Mouse (Mus musculus) heart, embryonic 10.5 days (tissue): ENCODE data around the gene Rdh1. TPM values are rescaled to one million over a fixed set of nuclear protein-coding genes. Genes with fewer than 3 reads are reported as not detected.
"Not testable (repeated sequence)": the region's sequence is repeated elsewhere in the genome, so short reads cannot be mapped to it uniquely, and the experiment has no call there.

Source experiments
- DNase-seq: peaks from one replicate; pipeline ENCODE4 v3.0.0-alpha.2; 2017; ENCODE audit warnings: low spot score
- H3K27ac ChIP-seq: fragments of 300-500 bp; sonication (generic); 2 replicates; pipeline ENCODE4 v1.5.1; 2016; ENCODE audit warnings: mild to moderate bottlenecking
- H3K27me3 ChIP-seq: fragments of 300-500 bp; sonication (generic); 2 replicates; pipeline ENCODE4 v1.6.1; 2016; ENCODE audit warnings: mild to moderate bottlenecking; ENCODE audit not compliant: poor library complexity, insufficient read depth, severe bottlenecking
- H3K36me3 ChIP-seq: fragments of 300-500 bp; sonication (generic); 2 replicates; pipeline ENCODE4 v1.6.1; 2016; ENCODE audit warnings: mild to moderate bottlenecking, moderate library complexity
- H3K4me1 ChIP-seq: fragments of 300-500 bp; sonication (generic); 2 replicates; pipeline ENCODE4 v1.6.1; 2016; ENCODE audit warnings: mild to moderate bottlenecking
- H3K4me3 ChIP-seq: fragments of 300-500 bp; sonication (generic); 2 replicates; pipeline ENCODE4 v1.5.1; 2016; ENCODE audit warnings: mild to moderate bottlenecking, moderate library complexity
- H3K9me3 ChIP-seq: fragments of 300-500 bp; sonication (generic); 2 replicates; pipeline ENCODE4 v1.6.1; 2016; ENCODE audit warnings: mild to moderate bottlenecking, moderate library complexity
- WGBS: fragments of 180-500 bp; shearing (Covaris S2); methylation state at CpG from one replicate; pipeline ENCODE4 v1.1.7; 2016; 5-methylcytosine and 5-hydroxymethylcytosine counted together
- polyA plus RNA-seq: library from polyadenylated mRNA; unstranded; fragments of >200 nt; fragmentation: Nextera tagmentation; extraction: Ambion mirVana; gene quantifications from 2 replicates; pipeline ENCODE4 v1.2.1, GENCODE M21; 2016

Rdh1 gene
- polyA plus RNA-seq, 1 experiment from 2014 or later, result 0.13 TPM

DNA sequence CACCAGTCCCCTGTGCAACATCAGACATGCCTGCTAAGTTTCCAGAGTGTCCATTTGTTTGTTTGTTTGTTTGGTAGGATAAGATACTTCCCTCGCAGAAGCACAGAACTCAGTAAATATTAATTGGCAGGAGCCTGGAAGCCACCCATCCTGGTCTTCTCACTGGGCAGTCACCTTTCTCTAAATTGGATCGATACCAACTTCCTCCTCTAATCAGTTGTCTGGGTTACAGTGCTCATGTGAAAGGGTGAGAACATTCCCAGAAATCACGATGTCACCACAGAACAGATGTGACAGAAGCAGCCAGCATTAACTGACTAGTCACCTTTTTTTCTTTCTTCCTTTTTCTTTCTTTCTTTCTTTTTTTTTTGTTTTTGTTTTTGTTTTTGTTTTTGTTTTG, 4.3 kb upstream of the Rdh1 start:
- 60% methylated on average over 3 of the region's 3 CpGs for WGBS
- no peak overlapping the region for H3K27ac ChIP-seq
- H3K36me3 ChIP-seq, result 0 out of 2 replicates have a peak, but pooled peaks cover 4% of the 10 kb centered on the region
- no peak overlapping the region for H3K4me3 ChIP-seq
- DNase-seq, result no peak
- no peaks in the 10 kb centered on the region for H3K9me3 ChIP-seq
- peaks cover 14% of the 10 kb centered on the region for H3K4me1 ChIP-seq
- no peaks in the 10 kb centered on the region for H3K27me3 ChIP-seq

DNA sequence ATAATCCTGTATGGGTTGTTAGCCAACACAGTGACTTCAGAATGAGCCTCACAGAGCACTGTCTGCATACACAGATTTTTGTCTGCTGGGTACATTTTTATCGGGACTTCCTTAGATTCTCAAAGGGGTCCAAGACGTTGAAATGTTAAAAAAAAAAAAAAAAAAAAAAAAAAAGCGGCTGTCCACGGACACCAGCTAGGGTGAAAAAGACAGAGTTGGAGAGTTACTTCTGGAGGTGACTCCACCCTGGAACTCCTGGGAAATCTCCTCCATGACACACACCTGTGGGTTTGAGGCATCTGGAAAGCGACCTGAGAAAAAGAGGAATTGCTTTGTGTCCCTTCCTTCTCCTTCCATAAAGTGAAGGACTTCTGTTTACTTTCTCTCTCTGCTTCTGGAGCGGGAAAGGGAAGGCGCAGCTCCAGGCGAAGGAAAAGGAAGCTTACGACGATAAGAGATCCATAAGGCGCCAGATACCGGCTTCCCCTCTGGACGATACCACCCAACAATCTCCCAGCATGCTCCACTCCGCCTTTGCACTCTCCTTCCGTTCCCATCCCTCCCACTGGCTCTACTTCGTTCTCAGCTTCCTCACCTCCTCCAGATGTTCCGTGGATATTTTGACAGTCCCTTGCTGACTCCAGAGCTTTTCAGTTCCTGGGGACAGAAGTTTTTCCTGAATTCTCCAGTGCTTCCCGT, 3.6 kb upstream of the Rdh1 start:
- peaks cover 9% of the 10 kb centered on the region for H3K4me1 ChIP-seq
- H3K27ac ChIP-seq, result peak overlapping the region; percentile 56
- H3K27me3 ChIP-seq, result no peaks in the 10 kb centered on the region
- H3K4me3 ChIP-seq, result peak overlapping the region; percentile 47
- WGBS, result 27% methylated on average over 18 of the region's 18 CpGs
- no peaks in the 10 kb centered on the region for H3K36me3 ChIP-seq
- no peak for DNase-seq
- no peaks in the 10 kb centered on the region for H3K9me3 ChIP-seq

GRCm38 (mm10) chr10:127762926-127763325, 3.4 kb downstream of the Rdh1 start:
- H3K4me3 ChIP-seq, H3K4me1 ChIP-seq, H3K9me3 ChIP-seq, H3K36me3 ChIP-seq, H3K27me3 ChIP-seq, H3K27ac ChIP-seq: not testable (repeated sequence)
- peak; percentile 56 for DNase-seq
- 75% methylated on average over 10 of the region's 10 CpGs for WGBS

DNA sequence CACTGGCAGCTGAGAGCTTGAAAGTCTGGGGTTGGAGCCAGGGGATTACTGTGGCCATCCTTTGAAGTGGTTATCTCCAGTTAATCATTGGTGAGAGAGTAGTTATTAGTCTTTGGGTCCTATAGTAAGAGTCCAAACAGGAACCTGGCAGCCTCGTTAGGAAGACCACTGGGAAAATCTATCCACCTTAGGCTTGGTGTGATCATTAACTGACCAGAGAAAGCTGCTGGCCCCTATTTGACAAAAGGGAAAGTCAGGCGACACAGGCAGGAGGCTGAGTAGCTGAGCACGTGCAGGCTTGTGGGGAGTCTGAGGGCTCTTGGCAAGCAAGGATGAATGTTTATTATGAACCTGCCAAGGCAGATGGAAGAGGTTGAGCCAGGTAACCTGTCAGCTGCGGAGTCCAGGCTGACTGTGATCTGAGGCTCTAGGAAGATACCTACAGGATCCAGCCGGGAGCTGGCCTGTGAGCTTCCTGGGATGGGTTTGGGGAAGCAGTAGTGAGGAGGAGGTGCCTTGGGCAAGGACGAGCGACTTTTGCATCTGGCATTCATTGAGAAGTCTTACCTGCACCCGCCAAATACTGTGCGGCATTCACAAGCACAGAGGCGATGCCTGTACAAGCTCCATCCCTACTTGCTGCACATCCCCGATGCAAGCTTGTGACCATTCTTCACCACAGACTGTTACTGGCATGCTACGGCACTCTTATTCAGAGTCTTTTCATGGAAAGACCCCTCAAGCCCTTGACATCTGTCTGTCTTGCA, 4.6 kb downstream of the Rdh1 start:
- Histone ChIP-seq H3K9me3 (no peaks in the 10 kb centered on the region), H3K36me3 (no peaks in the 10 kb centered on the region), H3K4me1 (no peaks in the 10 kb centered on the region), H3K27ac (no peak overlapping the region), H3K27me3 (no peaks in the 10 kb centered on the region), H3K4me3 (no peak overlapping the region)
- 66% methylated on average over 12 of the region's 12 CpGs for WGBS
- peak; percentile 54 for DNase-seq

DNA sequence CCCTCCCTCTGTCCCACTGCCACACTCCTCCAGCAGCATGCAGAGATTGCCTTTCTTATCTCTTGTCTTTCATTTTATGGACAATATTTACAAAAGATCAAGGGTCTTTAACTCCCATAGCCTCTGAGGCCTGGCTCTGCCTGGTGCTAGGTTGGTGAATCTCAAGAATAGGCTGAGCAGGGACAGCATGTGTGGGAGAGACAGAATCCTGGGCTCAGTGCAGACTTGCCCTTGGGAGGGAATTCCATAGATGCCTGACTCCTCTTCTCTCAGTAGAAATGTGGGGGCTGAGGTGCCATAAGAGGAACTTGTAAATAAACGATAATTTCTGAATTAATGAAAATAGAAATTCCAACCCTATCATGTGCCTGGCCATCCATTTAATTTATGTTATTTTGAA, 7.0 kb downstream of the Rdh1 start:
- 59% methylated on average over 1 of the region's 1 CpGs for WGBS
- H3K36me3 ChIP-seq, result no peaks in the 10 kb centered on the region

DNA sequence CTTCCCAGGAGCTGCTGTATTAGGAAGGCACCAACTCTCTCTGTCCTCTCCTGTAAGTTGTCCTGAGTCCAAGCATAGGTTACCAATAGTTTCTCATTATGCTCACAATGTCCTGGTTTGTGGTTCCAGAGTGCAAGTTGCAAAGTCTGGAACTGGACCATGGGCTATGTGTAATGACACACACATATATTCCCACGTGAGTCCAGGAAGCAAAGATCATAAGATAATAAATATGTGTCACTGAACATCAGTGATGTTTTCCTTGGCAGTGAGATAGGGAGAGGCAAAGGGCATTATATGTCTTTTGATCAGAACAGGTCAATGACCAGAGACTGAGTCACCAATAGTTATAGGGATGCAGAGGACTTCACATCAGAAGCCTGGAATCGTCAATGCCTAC, 16.5 kb downstream of the Rdh1 start, which contains the start of gene Rdh9:
Rdh9 (plus strand) TSS at position 376 of the 400 bp plus-strand sequence.
- no peak within 1 kb of the TSS for H3K27ac ChIP-seq
- no peaks in the 10 kb centered on the region for H3K36me3 ChIP-seq
- DNase-seq, result peak; percentile 48
- no peaks in the 10 kb centered on the region for H3K27me3 ChIP-seq
- no peaks in the 10 kb centered on the region for H3K9me3 ChIP-seq
- H3K4me3 ChIP-seq, result no peak within 1 kb of the TSS
- no peaks in the 10 kb centered on the region for H3K4me1 ChIP-seq
- WGBS, result 74% methylated on average over 2 of the region's 2 CpGs

More for the DNA sequence above, 7.0 kb downstream of the Rdh1 start:
- DNase-seq, result peak; percentile 72
- H3K4me1 ChIP-seq, result no peaks in the 10 kb centered on the region
- no peaks in the 10 kb centered on the region for H3K9me3 ChIP-seq
- H3K27me3 ChIP-seq, result no peaks in the 10 kb centered on the region
- H3K4me3 ChIP-seq, result no peak overlapping the region
- H3K27ac ChIP-seq, result no peak overlapping the region

- not testable (repeated sequence) for H3K36me3 ChIP-seq, H3K27ac ChIP-seq, H3K4me3 ChIP-seq, H3K4me1 ChIP-seq, H3K27me3 ChIP-seq, H3K9me3 ChIP-seq
- peak; percentile 39 for DNase-seq
- whole genome bisulfite sequencing, result 92% methylated on average over 17 of the region's 17 CpGs
Measured at GRCm38 (mm10) chr10:127782321-127782720, 22.8 kb downstream of the Rdh1 start.

DNA sequence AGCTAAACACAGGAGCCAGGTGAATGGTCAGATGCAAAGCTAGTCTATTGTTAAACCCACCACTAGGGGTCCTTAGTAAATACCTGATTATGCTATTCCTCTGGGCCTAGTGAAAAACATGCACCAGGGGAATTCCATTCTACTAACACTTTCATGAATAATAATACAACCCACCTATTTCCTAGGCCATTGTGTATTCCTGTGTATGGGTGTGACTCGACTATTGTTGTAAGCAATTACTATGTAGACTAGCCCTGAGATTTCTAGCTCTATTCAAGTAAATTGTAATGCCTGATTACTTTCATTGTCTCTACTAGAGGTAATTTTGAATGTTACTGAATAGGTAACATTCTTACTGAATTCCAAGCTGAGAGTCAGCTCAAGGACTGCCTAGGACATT, 25.9 kb downstream of the Rdh1 start:
- not testable (repeated sequence) for DNase-seq
- 82% methylated on average over 1 of the region's 1 CpGs for WGBS

DNA sequence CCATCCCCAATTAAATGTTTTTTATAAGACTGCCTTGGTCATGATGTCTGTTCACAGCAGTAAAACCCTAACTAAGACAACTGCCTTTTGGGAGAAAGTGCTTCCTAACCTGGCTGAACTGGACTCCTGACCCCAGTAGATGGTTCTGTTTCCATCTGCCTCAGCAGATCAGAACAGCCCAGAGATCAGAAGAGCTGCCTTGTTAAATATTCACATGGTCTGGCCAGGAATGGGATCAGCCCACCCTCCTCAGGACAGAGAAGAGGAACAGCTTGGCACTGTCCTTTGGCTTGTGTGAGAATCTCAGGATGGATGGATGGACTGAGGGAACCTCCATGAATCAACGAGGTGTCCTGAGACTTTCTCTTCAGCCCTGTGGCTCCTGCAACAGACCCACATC, 39.8 kb downstream of the Rdh1 start:
- Histone ChIP-seq H3K36me3 (no peaks in the 10 kb centered on the region), H3K27ac (no peak overlapping the region), H3K27me3 (no peaks in the 10 kb centered on the region), H3K9me3 (no peaks in the 10 kb centered on the region), H3K4me3 (no peak overlapping the region), H3K4me1 (no peaks in the 10 kb centered on the region)
- 76% methylated on average over 1 of the region's 1 CpGs for WGBS
- DNase-seq, result no peak

More for the DNA sequence above, 25.9 kb downstream of the Rdh1 start:
- not testable (repeated sequence) for H3K27ac ChIP-seq, H3K9me3 ChIP-seq, H3K36me3 ChIP-seq, H3K4me3 ChIP-seq, H3K4me1 ChIP-seq, H3K27me3 ChIP-seq

DNA sequence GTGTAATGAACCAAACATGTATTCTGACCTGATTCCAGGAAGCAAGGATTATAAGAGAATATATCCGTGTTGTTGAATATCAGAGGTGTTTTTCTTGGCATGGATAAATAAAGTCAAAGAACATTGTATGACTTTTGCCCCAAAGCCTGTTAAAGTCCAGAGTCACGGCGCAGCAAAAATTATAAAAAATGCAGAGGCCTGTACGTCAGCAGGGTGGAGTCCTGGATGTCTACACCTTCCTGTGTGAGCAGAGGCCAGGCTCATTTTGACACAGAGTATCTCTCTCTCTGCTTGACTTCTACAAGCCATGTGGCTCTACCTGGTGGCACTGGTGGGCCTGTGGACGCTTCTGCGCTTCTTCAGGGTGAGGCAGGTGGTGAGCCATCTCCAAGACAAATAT, 41.4 kb downstream of the Rdh1 start, which contains the start of gene Rdh16:
Rdh16 (plus strand) TSS at position 262 of the 400 bp plus-strand sequence.
- no peaks in the 10 kb centered on the region for H3K9me3 ChIP-seq
- 84% methylated on average over 6 of the region's 6 CpGs for WGBS
- no peak within 1 kb of the TSS for H3K4me3 ChIP-seq
- DNase-seq, result no peak
- no peaks in the 10 kb centered on the region for H3K27me3 ChIP-seq
- no peaks in the 10 kb centered on the region for H3K4me1 ChIP-seq
- H3K27ac ChIP-seq, result no peak within 1 kb of the TSS
- H3K36me3 ChIP-seq, result no peaks in the 10 kb centered on the region

DNA sequence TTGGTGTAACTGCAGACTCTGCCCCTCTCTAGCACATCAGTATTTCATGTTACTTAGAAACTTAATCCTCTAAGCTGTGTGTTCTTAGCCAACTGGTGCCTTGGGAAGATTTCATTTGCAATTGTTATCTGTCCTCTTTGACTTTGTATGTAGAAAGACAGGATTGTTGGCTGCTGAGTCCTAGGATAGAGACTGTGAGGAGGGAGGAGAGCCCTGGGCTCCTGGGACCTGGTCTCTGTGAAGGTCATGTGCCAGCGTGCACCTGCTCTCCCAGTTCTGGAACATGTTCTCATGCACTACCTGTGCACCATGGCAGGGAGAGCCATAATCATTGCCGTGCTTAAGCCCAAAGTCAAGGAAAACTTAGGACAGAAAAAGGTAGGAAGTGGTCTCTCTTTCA, 42.1 kb downstream of the Rdh1 start:
- Histone ChIP-seq H3K27me3 (no peaks in the 10 kb centered on the region), H3K27ac (no peak overlapping the region), H3K9me3 (no peaks in the 10 kb centered on the region), H3K4me1 (no peaks in the 10 kb centered on the region), H3K36me3 (no peaks in the 10 kb centered on the region), H3K4me3 (no peak overlapping the region)
- DNase-seq, result no peak
- WGBS, result 83% methylated on average over 2 of the region's 2 CpGs

- Histone ChIP-seq H3K27ac (no peak overlapping the region), H3K4me1 (no peaks in the 10 kb centered on the region), H3K9me3 (no peaks in the 10 kb centered on the region), H3K4me3 (no peak overlapping the region), H3K36me3 (no peaks in the 10 kb centered on the region), H3K27me3 (no peaks in the 10 kb centered on the region)
- no peak for DNase-seq
- 68% methylated on average over 5 of the region's 5 CpGs for whole genome bisulfite sequencing
Measured at GRCm38 (mm10) chr10:127802236-127802635, 42.7 kb downstream of the Rdh1 start.

- WGBS, result 65% methylated on average over 7 of the region's 7 CpGs
- no peaks in the 10 kb centered on the region for H3K9me3 ChIP-seq
- H3K27me3 ChIP-seq, result no peaks in the 10 kb centered on the region
- no peak overlapping the region for H3K27ac ChIP-seq
- no peaks in the 10 kb centered on the region for H3K36me3 ChIP-seq
- no peak for DNase-seq
- no peaks in the 10 kb centered on the region for H3K4me1 ChIP-seq
- no peak overlapping the region for H3K4me3 ChIP-seq
Measured at GRCm38 (mm10) chr10:127804416-127804815, 44.9 kb downstream of the Rdh1 start.
